Mouse (Mus musculus) hindbrain, postnatal 0 days (tissue): ENCODE results near the gene Gm20521. TPM values are rescaled to one million over a fixed set of nuclear protein-coding genes. Genes with fewer than 3 reads are reported as not detected.
"Not testable (repeated sequence)": the region's sequence is repeated elsewhere in the genome, so short reads cannot be mapped to it uniquely, and the experiment has no call there.

Experiments
- ATAC-seq: fragments of 200-750 bp; cut with Nextera tagmentation; 2 replicates; pipeline ENCODE4 v1.8.0; 2017; ENCODE audit warnings: mild to moderate bottlenecking, moderate TSS enrichment, moderate library complexity
- DNase-seq: peaks from one replicate; pipeline ENCODE4 v3.0.0-alpha.2; 2015; ENCODE audit warnings: low spot score
- H3K27ac ChIP-seq: fragments of 300-500 bp; sonication (generic); 2 replicates; pipeline ENCODE4 v1.5.1; 2014; ENCODE audit warnings: mild to moderate bottlenecking
- H3K27me3 ChIP-seq: fragments of 300-500 bp; sonication (generic); 2 replicates; pipeline ENCODE4 v1.6.1; 2014; ENCODE audit warnings: low read length, mixed read lengths; ENCODE audit not compliant: insufficient read depth
- H3K36me3 ChIP-seq: fragments of 300-500 bp; sonication (generic); 2 replicates; pipeline ENCODE4 v1.6.1; 2014; ENCODE audit warnings: low read length, mixed read lengths; ENCODE audit not compliant: insufficient read depth
- H3K4me1 ChIP-seq: fragments of 300-500 bp; sonication (generic); 2 replicates; pipeline ENCODE4 v1.6.1; 2014; ENCODE audit warnings: antibody characterized with exemption, low read length, mixed read lengths; ENCODE audit not compliant: insufficient read depth
- H3K4me2 ChIP-seq: fragments of 300-500 bp; sonication (generic); 2 replicates; pipeline ENCODE4 v1.6.1; 2014; ENCODE audit warnings: low read depth, mild to moderate bottlenecking, low read length, moderate library complexity, mixed read lengths
- H3K4me3 ChIP-seq: fragments of 300-500 bp; sonication (generic); 2 replicates; pipeline ENCODE4 v1.5.1; 2014; ENCODE audit warnings: low read length
- H3K9ac ChIP-seq: fragments of 300-500 bp; sonication (generic); replicated peaks from 2 replicates; pipeline ENCODE4 v1.6.1; 2014; ENCODE audit warnings: mild to moderate bottlenecking, low read length, moderate library complexity, mixed read lengths
- H3K9me3 ChIP-seq: fragments of 300-500 bp; sonication (generic); 2 replicates; pipeline ENCODE4 v1.6.1; 2016; ENCODE audit warnings: low read length, mixed read lengths
- CTCF ChIP-seq: IDR thresholded peaks from 2 replicates; pipeline ENCODE4 v1.5.1; 2016; ENCODE audit warnings: antibody characterized with exemption, control low read depth, low read depth
- WGBS: fragments of 180-500 bp; shearing (Covaris S2); extraction: QIAGEN DNeasy Blood & Tissue Kit; methylation state at CpG from one replicate; pipeline ENCODE4 v1.1.7; 2014; 5-methylcytosine and 5-hydroxymethylcytosine counted together
- polyA plus RNA-seq: library from polyadenylated mRNA; unstranded; fragments of >200 nt; fragmentation: Nextera tagmentation; extraction: Ambion mirVana; gene quantifications from 2 replicates; pipeline ENCODE4 v1.2.1, GENCODE M21; 2015
- total RNA-seq: library from RNA; depleted of rRNA; stranded (reverse); fragments of >200 nt; gene quantifications from 2 replicates; pipeline ENCODE4 v1.2.3, GENCODE M21; 2014; rRNA removed

The Gm20521 gene
- total and polyA plus RNA-seq, 2 experiments from 2014 or later: 1.3 to 3.0 TPM

DNA sequence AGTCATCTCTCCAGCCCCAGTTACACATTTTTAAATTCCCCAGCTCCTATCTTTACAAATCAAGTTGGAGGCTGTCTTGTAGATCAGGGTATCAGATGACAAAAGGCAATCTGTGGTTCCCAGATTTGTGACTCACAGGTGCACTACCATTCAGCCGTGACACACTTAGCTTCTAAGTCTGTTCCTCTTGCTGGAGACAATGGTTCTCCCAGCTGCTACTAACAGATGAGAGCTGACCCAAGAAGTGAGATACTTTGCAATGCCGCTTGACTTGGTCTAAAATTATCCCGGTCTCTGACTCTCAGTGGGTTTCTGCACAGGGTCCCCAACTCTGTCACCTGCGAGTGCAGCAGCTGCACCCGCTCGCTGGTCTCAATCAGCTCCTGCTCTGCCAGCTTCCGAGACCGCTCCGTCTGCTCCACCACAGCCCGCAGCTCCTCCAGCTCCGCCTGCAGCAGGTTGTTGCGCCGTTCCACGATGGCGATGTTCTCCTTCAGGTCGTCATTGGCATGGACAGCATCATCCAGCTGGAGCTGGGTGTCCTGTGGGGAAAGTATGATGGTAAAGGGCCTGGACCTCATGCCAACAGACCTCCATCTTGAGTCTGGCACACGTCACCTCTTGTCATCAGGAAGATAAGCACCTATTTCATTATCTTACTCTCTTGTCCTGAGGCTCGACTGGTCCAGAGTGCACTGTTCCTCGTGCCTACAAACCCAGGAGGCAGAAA is 62.9 kb downstream of the Gm20521 start:
- ATAC-seq (no peak), DNase-seq (no peak)
- Histone ChIP-seq H3K4me3 (no peak overlapping the region), H3K27ac (no peak overlapping the region), H3K4me1 (no peaks in the 10 kb centered on the region), H3K9me3 (no peaks in the 10 kb centered on the region), H3K4me2 (no peak overlapping the region), H3K36me3 (no peaks in the 10 kb centered on the region), H3K27me3 (no peaks in the 10 kb centered on the region), H3K9ac (no peak overlapping the region)
- WGBS: 84% methylated on average over 19 of the region's 19 CpGs
- no peak for TF ChIP-seq CTCF

- H3K9me3 ChIP-seq, H3K4me1 ChIP-seq, H3K4me2 ChIP-seq, H3K36me3 ChIP-seq, ATAC-seq, H3K27ac ChIP-seq, H3K27me3 ChIP-seq, H3K9ac ChIP-seq, DNase-seq, H3K4me3 ChIP-seq: not testable (repeated sequence)
- 81% methylated on average over 10 of the region's 11 CpGs for WGBS
Measured at GRCm38 (mm10) chr14:54947008-54947407, 63.8 kb downstream of the Gm20521 start.

Other genes with a start within 250 kb of the Gm20521 start
- not detected in 2 replicates for gene Gm17606, start 242.5 kb upstream of the Gm20521 start, total RNA-seq
- not detected in 2 replicates for gene Gm17606, start 242.5 kb upstream of the Gm20521 start, polyA plus RNA-seq
- gene Cdh24, start 242.1 kb upstream of the Gm20521 start, total RNA-seq: 42.7 and 49.2 TPM in 2 replicates
- 7.2 and 7.6 TPM in 2 replicates for gene Cdh24, start 242.1 kb upstream of the Gm20521 start, polyA plus RNA-seq
- gene 1700123O20Rik, start 197.2 kb upstream of the Gm20521 start, total RNA-seq: 29.6 and 37.9 TPM in 2 replicates
- gene 1700123O20Rik, start 197.2 kb upstream of the Gm20521 start, polyA plus RNA-seq: 64.1 and 67.7 TPM in 2 replicates
- gene Acin1, start 196.5 kb upstream of the Gm20521 start, total RNA-seq: 101 and 118 TPM in 2 replicates
- gene Acin1, start 196.5 kb upstream of the Gm20521 start, polyA plus RNA-seq: 102 and 106 TPM in 2 replicates
- 0.31 and 0.61 TPM in 2 replicates for gene Gm29776, start 184.6 kb upstream of the Gm20521 start, total RNA-seq
- 0.26 and 0.28 TPM in 2 replicates for gene Gm29776, start 184.6 kb upstream of the Gm20521 start, polyA plus RNA-seq
- gene Cebpe, start 171.3 kb upstream of the Gm20521 start, total RNA-seq: not detected in 2 replicates
- not detected in 2 replicates for gene Cebpe, start 171.3 kb upstream of the Gm20521 start, polyA plus RNA-seq
- gene Slc7a8, start 101.5 kb upstream of the Gm20521 start, total RNA-seq: 8.9 and 10.6 TPM in 2 replicates
- 7.9 and 9.3 TPM in 2 replicates for gene Slc7a8, start 101.5 kb upstream of the Gm20521 start, polyA plus RNA-seq
- gene Rnf212b, start 69.3 kb upstream of the Gm20521 start, total RNA-seq: not detected in 2 replicates
- not detected in 2 replicates for gene Rnf212b, start 69.3 kb upstream of the Gm20521 start, polyA plus RNA-seq
- gene Homez, start 12.5 kb upstream of the Gm20521 start, total RNA-seq: 7.8 and 9.6 TPM in 2 replicates
- 9.0 and 9.3 TPM in 2 replicates for gene Homez, start 12.5 kb upstream of the Gm20521 start, polyA plus RNA-seq
- 21.3 and 26.5 TPM in 2 replicates for gene Ppp1r3e, start 5.9 kb upstream of the Gm20521 start, total RNA-seq
- gene Ppp1r3e, start 5.9 kb upstream of the Gm20521 start, polyA plus RNA-seq: 4.0 and 5.1 TPM in 2 replicates
- gene Bcl2l2, start 64 bp upstream of the Gm20521 start, total RNA-seq: 28.4 and 37.1 TPM in 2 replicates
- gene Bcl2l2, start 64 bp upstream of the Gm20521 start, polyA plus RNA-seq: 4.3 and 4.6 TPM in 2 replicates
- gene Pabpn1, start 9.1 kb downstream of the Gm20521 start, total RNA-seq: 88.1 and 109 TPM in 2 replicates
- gene Pabpn1, start 9.1 kb downstream of the Gm20521 start, polyA plus RNA-seq: 145 and 154 TPM in 2 replicates
- gene Slc22a17, start 29.7 kb downstream of the Gm20521 start, total RNA-seq: 605 and 606 TPM in 2 replicates
- 349 and 369 TPM in 2 replicates for gene Slc22a17, start 29.7 kb downstream of the Gm20521 start, polyA plus RNA-seq
- 38.0 and 43.1 TPM in 2 replicates for gene Efs, start 42.7 kb downstream of the Gm20521 start, total RNA-seq
- 12.9 and 13.8 TPM in 2 replicates for gene Efs, start 42.7 kb downstream of the Gm20521 start, polyA plus RNA-seq
- gene Il25, start 49.3 kb downstream of the Gm20521 start, total RNA-seq: not detected in 2 replicates
- 0.95 and 1.2 TPM in 2 replicates for gene Il25, start 49.3 kb downstream of the Gm20521 start, polyA plus RNA-seq
- gene Cmtm5, start 52.8 kb downstream of the Gm20521 start, total RNA-seq: 62.6 and 74.1 TPM in 2 replicates
- 44.8 and 52.1 TPM in 2 replicates for gene Cmtm5, start 52.8 kb downstream of the Gm20521 start, polyA plus RNA-seq
- 0.21 and 0.32 TPM in 2 replicates for gene Myh6, start 83.5 kb downstream of the Gm20521 start, total RNA-seq
- 1.1 and 1.4 TPM in 2 replicates for gene Myh6, start 83.5 kb downstream of the Gm20521 start, polyA plus RNA-seq
- not detected in 2 replicates for gene Gm17428, start 93.5 kb downstream of the Gm20521 start, total RNA-seq
- gene Gm17428, start 93.5 kb downstream of the Gm20521 start, polyA plus RNA-seq: not detected in 2 replicates
- 1.3 and 2.0 TPM in 2 replicates for gene Myh7, start 111.2 kb downstream of the Gm20521 start, total RNA-seq
- 6.5 and 8.6 TPM in 2 replicates for gene Myh7, start 111.2 kb downstream of the Gm20521 start, polyA plus RNA-seq
- gene Ngdn, start 132.0 kb downstream of the Gm20521 start, total RNA-seq: 16.6 and 25.4 TPM in 2 replicates
- gene Ngdn, start 132.0 kb downstream of the Gm20521 start, polyA plus RNA-seq: 53.2 and 55.2 TPM in 2 replicates
- gene Zfhx2, start 208.9 kb downstream of the Gm20521 start, total RNA-seq: 10.7 and 10.9 TPM in 2 replicates
- gene Zfhx2, start 208.9 kb downstream of the Gm20521 start, polyA plus RNA-seq: 8.1 and 8.4 TPM in 2 replicates
- 37.7 and 44.1 TPM in 2 replicates for gene Thtpa, start 211.3 kb downstream of the Gm20521 start, total RNA-seq
- 31.8 and 32.8 TPM in 2 replicates for gene Thtpa, start 211.3 kb downstream of the Gm20521 start, polyA plus RNA-seq
- 5.7 and 6.5 TPM in 2 replicates for gene Ap1g2, start 223.2 kb downstream of the Gm20521 start, total RNA-seq
- 5.9 and 6.1 TPM in 2 replicates for gene Ap1g2, start 223.2 kb downstream of the Gm20521 start, polyA plus RNA-seq
- 124 and 126 TPM in 2 replicates for gene Jph4, start 233.5 kb downstream of the Gm20521 start, total RNA-seq
- 28.3 and 29.4 TPM in 2 replicates for gene Jph4, start 233.5 kb downstream of the Gm20521 start, polyA plus RNA-seq